Mouse (Mus musculus) hindbrain, embryonic 16.5 days (tissue): Measurements from ENCODE around the gene Ucn3. TPM values are rescaled to one million over a fixed set of nuclear protein-coding genes. Genes with fewer than 3 reads are reported as not detected.

Source experiments
- ATAC-seq: fragments of 200-750 bp; cut with Nextera tagmentation; 2 replicates; pipeline ENCODE4 v1.8.0; 2017; ENCODE audit warnings: moderate TSS enrichment, moderate library complexity
- H3K27ac ChIP-seq: fragments of 300-500 bp; sonication (generic); 2 replicates; pipeline ENCODE4 v1.5.1; 2014; ENCODE audit warnings: low read depth, mild to moderate bottlenecking, control low read depth, low read length, moderate library complexity
- H3K27me3 ChIP-seq: fragments of 300-500 bp; sonication (generic); replicated peaks from 2 replicates; pipeline ENCODE4 v1.6.1; 2014; ENCODE audit warnings: low read length; ENCODE audit not compliant: control insufficient read depth, insufficient read depth
- H3K36me3 ChIP-seq: fragments of 300-500 bp; sonication (generic); 2 replicates; pipeline ENCODE4 v1.6.1; 2014; ENCODE audit warnings: mild to moderate bottlenecking, low read length, moderate library complexity, mixed read lengths; ENCODE audit not compliant: control insufficient read depth, insufficient read depth
- H3K4me1 ChIP-seq: fragments of 300-500 bp; sonication (generic); 2 replicates; pipeline ENCODE4 v1.6.1; 2014; ENCODE audit warnings: low read depth, low read length; ENCODE audit not compliant: control insufficient read depth, insufficient read depth
- H3K4me2 ChIP-seq: fragments of 300-500 bp; sonication (generic); 2 replicates; pipeline ENCODE4 v1.6.1; 2014; ENCODE audit warnings: mild to moderate bottlenecking, low read length, control low read depth, moderate library complexity
- H3K4me3 ChIP-seq: fragments of 300-500 bp; sonication (generic); 2 replicates; pipeline ENCODE4 v1.5.1; 2014; ENCODE audit warnings: mild to moderate bottlenecking, low read length, control low read depth, moderate library complexity
- H3K9ac ChIP-seq: fragments of 300-500 bp; sonication (generic); 2 replicates; pipeline ENCODE4 v1.6.1; 2014; ENCODE audit warnings: low read depth, mild to moderate bottlenecking, control low read depth, low read length, moderate library complexity
- H3K9me3 ChIP-seq: fragments of 300-500 bp; sonication (generic); 2 replicates; pipeline ENCODE4 v1.6.1; 2014; ENCODE audit warnings: mild to moderate bottlenecking, low read length, moderate library complexity; ENCODE audit not compliant: control insufficient read depth
- WGBS: fragments of 180-500 bp; shearing (Covaris S2); extraction: QIAGEN DNeasy Blood & Tissue Kit; methylation state at CpG from one replicate; pipeline ENCODE4 v1.1.7; 2014; 5-methylcytosine and 5-hydroxymethylcytosine counted together
- polyA plus RNA-seq: library from polyadenylated mRNA; unstranded; fragments of >200 nt; fragmentation: Nextera tagmentation; extraction: Ambion mirVana; gene quantifications from 2 replicates; pipeline ENCODE4 v1.2.1, GENCODE M21; 2015

Ucn3 gene
- polyA plus RNA-seq: 0.20 and 0.31 TPM in 2 replicates

DNA sequence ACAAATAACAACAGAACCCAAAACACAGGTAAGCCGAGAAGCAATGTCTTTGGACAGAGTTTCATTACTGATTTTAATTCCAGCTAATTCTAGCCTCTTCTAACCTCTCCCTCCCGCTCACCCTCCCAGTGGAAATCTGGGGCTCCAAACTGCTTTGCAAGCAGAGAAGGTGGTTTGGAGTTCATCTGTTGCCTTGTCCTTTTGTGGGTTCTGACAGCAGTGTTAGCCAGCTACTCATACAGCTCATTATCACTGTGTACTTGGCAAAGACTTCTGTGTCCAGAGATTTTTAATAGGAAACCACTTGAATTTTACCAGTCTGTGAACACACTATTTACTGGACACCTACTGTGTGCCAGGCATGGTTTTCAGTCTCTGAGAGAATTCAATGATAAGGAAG, at the start of gene Ucn3:
Gene Ucn3, minus strand, starts transcription at position 101 of the 400 bp plus-strand sequence.
- Histone ChIP-seq H3K36me3 (no peaks in the 10 kb centered on the region), H3K4me1 (no peaks in the 10 kb centered on the region), H3K9me3 (no peaks in the 10 kb centered on the region), H3K4me2 (no peak within 1 kb of the TSS), H3K9ac (no peak within 1 kb of the TSS), H3K27ac (no peak within 1 kb of the TSS), H3K27me3 (no peaks in the 10 kb centered on the region), H3K4me3 (no peak within 1 kb of the TSS)
- WGBS: 60% methylated on average over 2 of the region's 2 CpGs
- no peak for ATAC-seq

DNA sequence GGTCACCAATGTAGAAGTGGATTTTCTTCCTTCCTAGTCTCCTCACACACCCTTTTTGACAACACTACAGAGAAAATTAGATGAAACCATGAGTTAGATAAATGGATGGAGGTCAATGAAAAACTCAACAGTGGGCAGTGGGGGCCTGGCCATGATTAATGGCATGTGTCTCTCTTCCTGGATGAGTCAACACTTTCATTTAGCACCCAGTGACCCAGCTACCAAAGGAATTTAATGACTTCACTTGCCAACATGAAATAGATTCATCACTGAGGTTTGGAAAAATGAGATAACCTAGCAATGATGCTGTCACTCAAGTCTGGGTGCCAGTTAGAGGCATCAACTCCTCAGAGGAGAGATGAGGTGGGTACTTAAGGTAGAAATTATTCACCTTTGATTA, 46.9 kb upstream of the Ucn3 start:
- H3K9ac ChIP-seq: no peak overlapping the region
- no peaks in the 10 kb centered on the region for H3K36me3 ChIP-seq
- H3K27ac ChIP-seq: no peak overlapping the region
- H3K9me3 ChIP-seq: no peaks in the 10 kb centered on the region
- H3K4me2 ChIP-seq: no peak overlapping the region
- ATAC-seq: no peak
- H3K4me3 ChIP-seq: no peak overlapping the region
- no peaks in the 10 kb centered on the region for H3K4me1 ChIP-seq
- H3K27me3 ChIP-seq: no peaks in the 10 kb centered on the region

DNA sequence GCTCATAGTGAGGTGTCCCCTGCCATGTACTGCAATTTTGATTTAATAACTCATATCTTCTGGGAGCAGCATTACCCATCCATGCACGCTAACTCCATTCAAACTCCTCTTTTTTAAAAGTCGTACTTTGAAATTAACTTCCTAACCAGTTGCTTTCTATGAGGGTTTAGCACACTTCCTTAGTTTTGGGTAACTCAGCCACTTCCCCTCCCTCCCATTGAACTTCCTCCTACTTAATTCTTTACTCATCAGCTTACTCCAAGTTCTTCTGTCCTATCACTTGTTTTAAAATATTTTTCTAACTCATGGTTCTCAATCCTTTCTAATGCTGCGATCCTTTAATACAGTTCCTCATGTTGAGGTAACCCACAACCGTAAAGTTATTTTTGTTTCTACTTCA, 23.7 kb upstream of the Ucn3 start:
- H3K9ac ChIP-seq: no peak overlapping the region
- no peak overlapping the region for H3K27ac ChIP-seq
- H3K4me1 ChIP-seq: no peaks in the 10 kb centered on the region
- H3K4me3 ChIP-seq: no peak overlapping the region
- H3K4me2 ChIP-seq: no peak overlapping the region
- WGBS: 89% methylated on average over 4 of the region's 4 CpGs
- ATAC-seq: no peak
- no peaks in the 10 kb centered on the region for H3K9me3 ChIP-seq
- H3K27me3 ChIP-seq: no peaks in the 10 kb centered on the region
- no peaks in the 10 kb centered on the region for H3K36me3 ChIP-seq

DNA sequence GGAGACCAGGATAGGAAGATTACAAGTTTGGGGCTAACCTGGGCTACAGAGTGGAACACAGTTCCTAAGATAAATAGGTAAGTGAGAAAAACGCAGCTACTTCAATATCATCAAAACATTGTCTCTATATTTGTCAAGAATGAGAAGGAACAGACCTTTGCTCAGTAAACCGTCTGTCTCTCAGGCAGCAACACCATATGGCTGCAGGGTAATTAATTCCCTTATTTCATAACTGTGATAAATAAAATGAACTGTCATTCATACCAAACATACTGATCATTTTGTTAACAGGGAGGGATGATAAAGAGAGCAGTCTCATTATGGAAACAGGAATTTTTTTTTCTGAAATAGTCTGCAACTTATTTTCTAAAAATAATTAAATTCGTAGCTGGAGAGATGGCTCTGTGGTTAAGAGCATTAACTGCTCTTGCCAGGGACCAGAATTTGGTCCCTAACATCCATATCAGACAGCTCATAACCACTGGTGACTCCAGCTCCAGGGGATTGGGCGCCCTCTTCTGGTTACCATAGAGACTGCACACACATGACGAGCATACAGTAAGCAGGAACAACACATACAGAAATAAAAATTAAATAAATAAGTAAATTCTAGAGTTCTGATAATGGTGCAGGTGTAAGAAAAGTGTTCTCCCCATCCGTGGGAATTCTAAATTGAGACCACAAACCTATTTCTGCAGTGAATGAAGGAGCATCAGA, 6.2 kb upstream of the Ucn3 start:
- H3K27ac ChIP-seq: no peak overlapping the region
- no peak for ATAC-seq
- no peaks in the 10 kb centered on the region for H3K9me3 ChIP-seq
- H3K4me2 ChIP-seq: no peak overlapping the region
- H3K27me3 ChIP-seq: no peaks in the 10 kb centered on the region
- H3K4me3 ChIP-seq: no peak overlapping the region
- no peaks in the 10 kb centered on the region for H3K36me3 ChIP-seq
- no peak overlapping the region for H3K9ac ChIP-seq
- 84% methylated on average over 6 of the region's 6 CpGs for WGBS
- H3K4me1 ChIP-seq: no peaks in the 10 kb centered on the region

DNA sequence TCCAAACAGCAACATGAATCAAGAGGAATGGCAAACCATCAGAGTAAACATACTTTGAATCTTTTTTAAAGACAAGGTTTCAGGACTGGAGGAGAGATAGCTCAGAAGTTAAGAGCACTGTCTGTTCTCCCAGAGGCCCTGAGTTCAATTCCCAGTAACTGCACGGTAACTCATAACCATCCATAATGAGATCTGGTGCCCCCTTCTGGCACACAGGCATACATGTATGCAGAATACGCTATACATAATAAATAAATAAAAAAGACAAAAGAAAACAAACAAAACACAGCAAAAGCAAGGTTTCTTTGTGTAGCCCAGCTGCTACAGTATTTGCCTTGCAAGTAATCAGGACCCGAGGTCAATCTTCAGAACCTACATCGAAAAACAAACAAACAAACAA, 4.3 kb upstream of the Ucn3 start:
- Histone ChIP-seq H3K9me3 (no peaks in the 10 kb centered on the region), H3K4me1 (no peaks in the 10 kb centered on the region), H3K36me3 (no peaks in the 10 kb centered on the region), H3K27ac (no peak overlapping the region), H3K27me3 (no peaks in the 10 kb centered on the region), H3K4me3 (no peak overlapping the region), H3K9ac (no peak overlapping the region), H3K4me2 (no peak overlapping the region)
- no peak for ATAC-seq
- WGBS: 91% methylated on average over 4 of the region's 4 CpGs

DNA sequence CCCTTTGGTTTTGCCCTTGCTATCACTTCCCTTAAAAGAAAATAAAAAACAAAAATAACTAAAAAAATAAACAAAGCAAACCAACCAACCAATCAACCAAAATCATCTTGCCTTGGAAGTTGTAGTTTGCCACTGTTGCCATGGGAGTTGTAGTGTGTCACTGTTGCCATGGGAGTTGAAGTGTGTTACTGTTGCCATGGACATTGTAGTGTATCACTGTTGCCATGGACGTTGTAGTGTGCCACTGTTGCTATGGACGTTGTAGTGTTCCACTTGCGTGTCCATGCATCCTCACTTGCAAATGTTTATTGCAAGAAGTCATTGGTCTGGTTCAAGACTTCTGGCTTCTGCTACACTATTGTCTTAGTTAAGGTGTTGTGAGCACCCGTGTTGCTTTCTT, 2.1 kb upstream of the Ucn3 start:
- Histone ChIP-seq H3K27me3 (no peaks in the 10 kb centered on the region), H3K27ac (no peak overlapping the region), H3K4me2 (no peak overlapping the region), H3K9me3 (no peaks in the 10 kb centered on the region), H3K4me3 (no peak overlapping the region), H3K4me1 (no peaks in the 10 kb centered on the region), H3K36me3 (no peaks in the 10 kb centered on the region), H3K9ac (no peak overlapping the region)
- WGBS: 90% methylated on average over 4 of the region's 4 CpGs
- ATAC-seq: no peak

DNA sequence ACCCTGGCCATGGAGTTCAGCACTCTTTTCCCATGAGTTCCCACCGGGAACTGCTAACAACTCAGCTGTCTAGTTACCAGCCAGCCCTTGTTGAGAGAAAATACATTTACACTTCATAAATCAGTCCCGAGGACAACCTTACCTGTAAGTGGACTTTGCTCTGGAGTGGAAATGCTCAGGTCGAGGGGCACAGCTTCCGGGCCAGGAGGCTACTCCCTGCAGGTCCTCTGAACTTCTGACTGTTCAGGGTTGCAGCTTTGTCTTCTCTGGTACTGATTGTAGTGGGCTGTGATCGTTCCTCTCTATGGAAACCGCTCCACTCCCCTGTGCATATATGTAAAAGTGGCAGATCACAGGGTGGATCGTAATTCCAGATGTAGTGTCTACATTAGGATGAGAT, 450 bp downstream of the Ucn3 start:
- H3K27me3 ChIP-seq: no peaks in the 10 kb centered on the region
- no peaks in the 10 kb centered on the region for H3K4me1 ChIP-seq
- H3K9ac ChIP-seq: no peak overlapping the region
- H3K9me3 ChIP-seq: no peaks in the 10 kb centered on the region
- H3K27ac ChIP-seq: no peak overlapping the region
- 80% methylated on average over 7 of the region's 7 CpGs for WGBS
- H3K36me3 ChIP-seq: no peaks in the 10 kb centered on the region
- H3K4me2 ChIP-seq: no peak overlapping the region
- no peak for ATAC-seq
- no peak overlapping the region for H3K4me3 ChIP-seq

DNA sequence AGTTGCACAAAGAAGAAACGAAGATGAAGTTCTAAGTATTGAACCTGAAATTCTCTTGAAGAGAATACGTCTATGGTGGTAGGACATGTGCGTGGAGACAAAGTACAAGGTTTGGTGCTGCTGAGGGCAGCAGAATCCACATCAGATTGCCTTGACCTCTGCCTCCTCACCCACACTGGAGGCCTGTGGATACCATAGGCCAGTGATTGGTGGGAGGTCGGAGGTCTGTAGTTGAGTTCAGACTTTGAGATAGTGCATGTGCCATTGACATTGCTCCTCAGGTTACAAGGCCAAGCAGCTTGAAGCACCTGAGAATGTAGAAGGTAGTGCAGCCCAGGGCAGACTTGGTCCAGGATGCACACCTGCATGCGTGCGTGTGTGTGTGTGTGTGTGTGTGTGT, 19.1 kb downstream of the Ucn3 start:
- no peaks in the 10 kb centered on the region for H3K36me3 ChIP-seq
- H3K9me3 ChIP-seq: no peaks in the 10 kb centered on the region
- no peak overlapping the region for H3K4me2 ChIP-seq
- H3K27me3 ChIP-seq: no peaks in the 10 kb centered on the region
- no peak overlapping the region for H3K9ac ChIP-seq
- no peaks in the 10 kb centered on the region for H3K4me1 ChIP-seq
- no peak for ATAC-seq
- WGBS: 98% methylated on average over 6 of the region's 6 CpGs
- H3K27ac ChIP-seq: no peak overlapping the region
- no peak overlapping the region for H3K4me3 ChIP-seq

DNA sequence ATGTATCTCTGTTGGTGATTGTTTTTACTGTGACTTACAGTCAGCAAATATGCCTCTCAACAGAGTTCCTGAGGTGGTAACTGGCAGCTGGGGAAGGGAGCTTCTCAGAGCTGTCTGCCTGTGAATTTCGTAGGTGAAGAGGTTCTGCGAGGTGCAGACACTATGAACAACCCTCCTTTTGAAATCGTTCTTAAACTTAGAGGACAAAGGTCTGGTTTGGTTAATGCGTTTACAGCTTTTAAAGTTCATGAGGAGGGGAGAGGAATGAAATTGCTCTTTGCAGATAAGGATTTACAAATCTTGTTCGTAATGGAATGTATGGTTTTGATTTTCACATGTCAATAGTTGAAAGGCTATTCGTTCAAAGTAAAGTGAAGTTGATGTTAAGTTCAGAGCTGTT, 19.5 kb downstream of the Ucn3 start:
- Histone ChIP-seq H3K9me3 (no peaks in the 10 kb centered on the region), H3K4me1 (no peaks in the 10 kb centered on the region), H3K27ac (no peak overlapping the region), H3K27me3 (no peaks in the 10 kb centered on the region), H3K4me3 (no peak overlapping the region), H3K4me2 (no peak overlapping the region), H3K9ac (no peak overlapping the region), H3K36me3 (no peaks in the 10 kb centered on the region)
- ATAC-seq: no peak
- WGBS: 91% methylated on average over 6 of the region's 6 CpGs

DNA sequence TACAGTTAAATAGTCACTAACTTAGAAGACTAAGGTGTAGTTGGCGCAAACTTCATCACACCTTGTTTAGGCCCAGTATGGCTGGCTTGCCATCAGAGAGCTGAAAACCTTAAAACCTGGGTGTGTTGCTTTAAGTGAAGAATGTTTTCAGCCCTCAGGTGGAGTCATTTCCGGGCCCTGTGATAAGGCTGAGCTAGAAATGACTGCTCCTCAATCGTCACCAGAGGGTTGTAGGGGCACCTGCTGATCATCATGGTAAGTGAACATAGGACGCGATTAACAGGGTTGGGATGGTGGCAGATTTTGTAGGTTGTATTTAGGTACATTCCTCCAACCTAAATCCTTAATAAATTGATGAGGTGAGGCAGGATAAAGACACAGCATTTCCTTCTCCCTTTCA, 20.7 kb downstream of the Ucn3 start:
- no peaks in the 10 kb centered on the region for H3K36me3 ChIP-seq
- no peaks in the 10 kb centered on the region for H3K27me3 ChIP-seq
- no peaks in the 10 kb centered on the region for H3K4me1 ChIP-seq
- ATAC-seq: no peak
- H3K9me3 ChIP-seq: no peaks in the 10 kb centered on the region
- whole genome bisulfite sequencing: 86% methylated on average over 5 of the region's 5 CpGs
- no peak overlapping the region for H3K4me2 ChIP-seq
- H3K27ac ChIP-seq: no peak overlapping the region
- no peak overlapping the region for H3K4me3 ChIP-seq
- no peak overlapping the region for H3K9ac ChIP-seq
